Mouse (Mus musculus): ENCODE measurements around the gene Nadsyn1. TPM values are rescaled to one million over a fixed set of nuclear protein-coding genes. Genes with fewer than 3 reads are reported as not detected.

The Nadsyn1 gene
- polyA plus RNA-seq, 1 experiment from 2014 or later = 9.4 TPM

GRCm38 (mm10) chr7:143840121-143840520 lies 17.5 kb upstream of the Nadsyn1 start:
- no peaks in the 10 kb centered on the region for H3K9me3 ChIP-seq (replicated peaks; ENCODE audit: low read length)
- 90% methylated on average over 5 of the region's 5 CpGs for WGBS
- ATAC-seq (replicated peaks; ENCODE audit: low FRiP score, low read depth) = no peak

GRCm38 (mm10) chr7:143837705-143838358 lies 15.2 kb upstream of the Nadsyn1 start:
- ATAC-seq (replicated peaks; ENCODE audit: low FRiP score, low read depth) = no peak
- no peak for TF ChIP-seq CTCF (IDR thresholded peaks at IDR 0.05; ENCODE audit: low read depth)
- no peaks in the 10 kb centered on the region for H3K27me3 ChIP-seq (ENCODE audit: insufficient read depth, low read length)
- H3K9me3 ChIP-seq (replicated peaks; ENCODE audit: low read length) = no peaks in the 10 kb centered on the region
- H3K4me3 ChIP-seq (replicated peaks; ENCODE audit: low read depth, low read length) = no peak overlapping the region
- no peaks in the 10 kb centered on the region for H3K4me1 ChIP-seq (replicated peaks; ENCODE audit: insufficient read depth, low read length)
- WGBS = 76% methylated on average over 3 of the region's 3 CpGs
- no peak overlapping the region for H3K27ac ChIP-seq
- DNase-seq (ENCODE audit: low spot score) = no peak
- no peak overlapping the region for H3K4me2 ChIP-seq (ENCODE audit: low read length)
- peaks cover 28% of the 10 kb centered on the region; the same call in 1 of the 2 replicates for H3K36me3 ChIP-seq (ENCODE audit: insufficient read depth, low read length)
- H3K9ac ChIP-seq (ENCODE audit: low read depth, low read length) = no peak overlapping the region

More at GRCm38 (mm10) chr7:143840121-143840520, 17.5 kb upstream of the Nadsyn1 start:
- Histone ChIP-seq H3K36me3 (ENCODE audit: insufficient read depth, low read length) (peaks cover 47% of the 10 kb centered on the region), H3K27me3 (ENCODE audit: insufficient read depth, low read length) (no peaks in the 10 kb centered on the region), H3K4me3 (replicated peaks; ENCODE audit: low read depth, low read length) (no peak overlapping the region), H3K27ac (no peak overlapping the region), H3K4me2 (ENCODE audit: low read length) (no peak overlapping the region), H3K9ac (ENCODE audit: low read depth, low read length) (no peak overlapping the region), H3K4me1 (replicated peaks; ENCODE audit: insufficient read depth, low read length) (no peaks in the 10 kb centered on the region)
- DNase-seq (ENCODE audit: low spot score) = no peak
- TF ChIP-seq CTCF (IDR thresholded peaks at IDR 0.05; ENCODE audit: low read depth) = no peak

DNA sequence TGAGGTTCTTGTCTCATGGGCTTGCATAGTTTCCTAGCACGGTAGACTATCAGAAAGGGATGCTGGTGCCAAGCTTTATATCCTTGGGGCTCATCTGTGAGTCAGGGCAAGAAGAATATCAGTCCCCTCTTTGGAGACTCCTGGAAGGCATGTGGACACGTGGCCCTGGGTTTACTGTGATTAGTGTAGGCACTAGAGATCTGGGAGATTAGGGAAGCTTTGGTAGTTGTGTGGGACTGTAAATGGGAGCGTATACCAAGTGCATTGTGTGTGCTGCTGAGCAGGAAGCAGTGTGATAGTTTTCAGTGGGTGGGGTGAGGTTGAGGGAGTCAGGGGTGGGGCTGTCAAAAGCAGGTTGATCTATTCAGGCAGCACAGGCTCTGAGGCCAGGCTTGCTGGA lies 12.3 kb upstream of the Nadsyn1 start:
- ATAC-seq (replicated peaks; ENCODE audit: low FRiP score, low read depth) (no peak), DNase-seq (ENCODE audit: low spot score) (no peak)
- Histone ChIP-seq H3K4me2 (ENCODE audit: low read length) (no peak overlapping the region), H3K27me3 (ENCODE audit: insufficient read depth, low read length) (no peaks in the 10 kb centered on the region), H3K36me3 (ENCODE audit: insufficient read depth, low read length) (0 out of 2 replicates have a peak, but pooled peaks cover 6% of the 10 kb centered on the region), H3K4me3 (replicated peaks; ENCODE audit: low read depth, low read length) (no peak overlapping the region), H3K9me3 (replicated peaks; ENCODE audit: low read length) (no peaks in the 10 kb centered on the region), H3K27ac (no peak overlapping the region), H3K9ac (ENCODE audit: low read depth, low read length) (no peak overlapping the region), H3K4me1 (replicated peaks; ENCODE audit: insufficient read depth, low read length) (peaks cover 5% of the 10 kb centered on the region; the same call in 1 of the 2 replicates)
- no peak for TF ChIP-seq CTCF (IDR thresholded peaks at IDR 0.05; ENCODE audit: low read depth)
- 61% methylated on average over 3 of the region's 3 CpGs for WGBS

DNA sequence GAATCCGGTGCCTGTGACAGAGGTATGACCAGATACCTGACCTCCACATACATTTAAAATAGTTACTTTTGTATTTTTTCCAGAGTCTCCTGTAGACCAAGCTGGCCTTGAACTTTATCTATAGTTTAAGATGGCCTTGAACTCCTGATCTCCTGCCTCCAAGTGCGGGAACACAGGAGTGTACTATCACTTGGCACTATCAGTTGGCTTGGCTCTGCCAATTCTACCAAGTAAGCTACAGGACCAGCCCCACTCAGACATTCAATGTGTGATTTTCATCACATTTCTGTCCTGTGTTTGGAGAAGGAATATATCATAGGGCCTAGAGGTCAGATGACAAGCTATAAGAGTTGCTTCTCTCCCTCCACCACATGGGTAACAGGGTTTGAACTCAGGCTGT lies 11.7 kb upstream of the Nadsyn1 start:
- Histone ChIP-seq H3K27me3 (ENCODE audit: insufficient read depth, low read length) (no peaks in the 10 kb centered on the region), H3K9me3 (replicated peaks; ENCODE audit: low read length) (no peaks in the 10 kb centered on the region), H3K9ac (ENCODE audit: low read depth, low read length) (no peak overlapping the region), H3K4me2 (ENCODE audit: low read length) (no peak overlapping the region), H3K36me3 (ENCODE audit: insufficient read depth, low read length) (0 out of 2 replicates have a peak, but pooled peaks cover 6% of the 10 kb centered on the region), H3K4me1 (replicated peaks; ENCODE audit: insufficient read depth, low read length) (peaks cover 5% of the 10 kb centered on the region; the same call in 1 of the 2 replicates), H3K4me3 (replicated peaks; ENCODE audit: low read depth, low read length) (no peak overlapping the region), H3K27ac (no peak overlapping the region)
- ATAC-seq (replicated peaks; ENCODE audit: low FRiP score, low read depth) (no peak), DNase-seq (ENCODE audit: low spot score) (no peak)
- WGBS = 78% methylated on average over 2 of the region's 2 CpGs
- TF ChIP-seq CTCF (IDR thresholded peaks at IDR 0.05; ENCODE audit: low read depth) = no peak

- H3K27me3 ChIP-seq (ENCODE audit: insufficient read depth, low read length) = no peaks in the 10 kb centered on the region
- 0 out of 2 replicates have a peak, but pooled peaks cover 6% of the 10 kb centered on the region for H3K36me3 ChIP-seq (ENCODE audit: insufficient read depth, low read length)
- no peak for ATAC-seq (replicated peaks; ENCODE audit: low FRiP score, low read depth)
- H3K4me1 ChIP-seq (replicated peaks; ENCODE audit: insufficient read depth, low read length) = peaks cover 5% of the 10 kb centered on the region; the same call in 1 of the 2 replicates
- TF ChIP-seq CTCF (IDR thresholded peaks at IDR 0.05; ENCODE audit: low read depth) = no peak
- H3K4me2 ChIP-seq (ENCODE audit: low read length) = no peak overlapping the region
- 77% methylated on average over 6 of the region's 6 CpGs for WGBS
- H3K9me3 ChIP-seq (replicated peaks; ENCODE audit: low read length) = no peaks in the 10 kb centered on the region
- DNase-seq (ENCODE audit: low spot score) = no peak
- no peak overlapping the region for H3K27ac ChIP-seq
- no peak overlapping the region for H3K4me3 ChIP-seq (replicated peaks; ENCODE audit: low read depth, low read length)
- H3K9ac ChIP-seq (ENCODE audit: low read depth, low read length) = no peak overlapping the region
These were observed 11.0 kb upstream of the Nadsyn1 start for GRCm38 (mm10) chr7:143833581-143834190.

GRCm38 (mm10) chr7:143832611-143833010 lies 10.0 kb upstream of the Nadsyn1 start:
- ATAC-seq (replicated peaks; ENCODE audit: low FRiP score, low read depth) (no peak), DNase-seq (ENCODE audit: low spot score) (no peak)
- Histone ChIP-seq H3K9ac (ENCODE audit: low read depth, low read length) (no peak overlapping the region), H3K27me3 (ENCODE audit: insufficient read depth, low read length) (no peaks in the 10 kb centered on the region), H3K9me3 (replicated peaks; ENCODE audit: low read length) (no peaks in the 10 kb centered on the region), H3K36me3 (ENCODE audit: insufficient read depth, low read length) (0 out of 2 replicates have a peak, but pooled peaks cover 3% of the 10 kb centered on the region), H3K4me2 (ENCODE audit: low read length) (no peak overlapping the region), H3K4me3 (replicated peaks; ENCODE audit: low read depth, low read length) (no peak overlapping the region), H3K27ac (no peak overlapping the region), H3K4me1 (replicated peaks; ENCODE audit: insufficient read depth, low read length) (peaks cover 5% of the 10 kb centered on the region; the same call in 1 of the 2 replicates)
- WGBS = 85% methylated on average over 2 of the region's 2 CpGs
- TF ChIP-seq CTCF (IDR thresholded peaks at IDR 0.05; ENCODE audit: low read depth) = no peak
